ENCODE assay signal across 14 mouse cellular contexts in the genomic region with DNA sequence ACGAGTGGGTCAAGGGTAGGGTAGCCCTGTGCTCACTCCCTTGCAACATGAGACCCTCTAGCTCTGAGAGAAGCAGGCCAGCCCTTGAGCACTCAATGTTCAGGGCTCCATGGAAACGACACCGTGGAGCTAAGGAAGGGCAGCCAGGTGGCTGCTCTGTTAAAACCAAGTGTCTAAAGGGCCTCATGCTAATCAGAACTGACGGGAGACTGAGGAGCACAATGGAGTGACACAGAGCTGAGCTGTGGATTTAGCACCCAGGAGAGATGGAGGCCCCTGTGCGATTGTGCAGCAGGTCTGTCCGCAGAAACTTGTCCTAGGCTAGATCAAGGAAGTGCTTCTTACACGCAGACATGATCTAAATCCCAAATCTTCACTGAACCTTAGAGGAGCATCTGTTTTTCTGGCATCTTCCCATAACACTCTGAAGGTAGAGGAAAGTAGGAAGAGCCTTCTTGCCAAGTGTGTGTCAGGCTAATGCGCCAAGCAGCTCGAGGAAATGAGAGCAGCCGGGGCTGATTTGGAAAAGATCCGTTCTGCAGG. TPM values are rescaled to one million over a fixed set of nuclear protein-coding genes. Genes with fewer than 3 reads are reported as not detected.
DNase-seq lines count a peak whose midpoint lies in the region; ATAC-seq and TF ChIP-seq lines count a peak whose summit lies in the region.
"Had no signal": no experiment of that assay in that cellular context is flagged by ENCODE, and none has a peak within 500 bp of the region (broad histone marks: within the 10 kb centered on the region; RNA-seq: fewer than 3 reads in every experiment).

No protein-coding gene starts in this region.

- intact Hi-C loops in heart, postnatal 36 days (cut with DNase I) = no loop called here

- H3K9me3 ChIP-seq in heart, embryonic 14.5 days (ENCODE audit: control insufficient read depth, low read length) = no peaks in the 10 kb centered on the region
- no peaks in the 10 kb centered on the region for H3K9me3 ChIP-seq in midbrain, embryonic 12.5 days
- H3K9me3 ChIP-seq: heart, embryonic 13.5 days; limb, embryonic 12.5 days had no signal

- H3K4me3 ChIP-seq in heart, embryonic 14.5 days (ENCODE audit: control insufficient read depth in 1 of 2, insufficient read depth in 1 of 2, low read depth in 1 of 2, low read length in 2 of 2) = no peak overlapping the region
- no peak overlapping the region for H3K4me3 ChIP-seq in midbrain, embryonic 12.5 days
- no peak overlapping the region for H3K4me3 ChIP-seq in layer of hippocampus, adult 2 months
- H3K4me3 ChIP-seq: heart, embryonic 13.5 days; limb, embryonic 12.5 days had no signal

- no peak for TF ChIP-seq POLR2A in brain, embryonic 14.5 days (IDR thresholded peaks at IDR 0.05; ENCODE audit: borderline replicate concordance, extremely low read depth, insufficient read depth, insufficient read length, poor library complexity, severe bottlenecking)

- no peak for DNase-seq in heart, postnatal 36 days
- DNase-seq in brain, embryonic 14.5 days (ENCODE audit: low read depth) = peak; percentile 70
- DNase-seq in cerebellum, adult 9-10 months = peak; percentile 90
- no peak for DNase-seq in layer of hippocampus, adult 2 months (ENCODE audit: low spot score in 2 of 2)
- no peak for DNase-seq in left cerebral cortex, adult 18-20 months (ENCODE audit: low spot score in 2 of 2)
- DNase-seq in thymus, postnatal 14 days = no peak
- DNase-seq: adrenal gland, postnatal 25 days; thymus, postnatal 25 days had no signal

- no peaks in the 10 kb centered on the region for H3K27me3 ChIP-seq in heart, embryonic 14.5 days (ENCODE audit: control insufficient read depth, insufficient read depth, low read length)
- no peaks in the 10 kb centered on the region for H3K27me3 ChIP-seq in midbrain, embryonic 12.5 days
- H3K27me3 ChIP-seq: heart, embryonic 13.5 days; limb, embryonic 12.5 days had no signal

- no peak overlapping the region for H3K4me2 ChIP-seq in heart, embryonic 14.5 days (ENCODE audit: low read length)
- H3K4me2 ChIP-seq in midbrain, embryonic 12.5 days (replicated peaks) = no peak overlapping the region
- H3K4me2 ChIP-seq: heart, embryonic 13.5 days; limb, embryonic 12.5 days had no signal

- no peak for TF ChIP-seq CTCF in brain, embryonic 14.5 days (IDR thresholded peaks at IDR 0.05; ENCODE audit: borderline replicate concordance, extremely low read depth, insufficient read depth, insufficient read length)
- TF ChIP-seq CTCF in layer of hippocampus, adult 2 months (conservative IDR thresholded peaks at IDR 0.05) = no peak

- H3K36me3 ChIP-seq in heart, embryonic 14.5 days (ENCODE audit: control insufficient read depth, insufficient read depth, low read length) = peaks cover 12% of the 10 kb centered on the region; the same call in 1 of the 2 replicates
- H3K36me3 ChIP-seq in midbrain, embryonic 12.5 days = peaks cover 16% of the 10 kb centered on the region

- no peak overlapping the region for H3K27ac ChIP-seq in heart, embryonic 14.5 days (replicated peaks in 1 of 2; ENCODE audit: control insufficient read depth in 1 of 2, insufficient read depth in 1 of 2, low read depth in 2 of 2, low read length in 2 of 2)
- no peak overlapping the region for H3K27ac ChIP-seq in midbrain, embryonic 12.5 days (replicated peaks)
- H3K27ac ChIP-seq in layer of hippocampus, adult 2 months = no peak overlapping the region
- H3K27ac ChIP-seq: heart, embryonic 13.5 days; limb, embryonic 12.5 days had no signal

- ATAC-seq in heart, embryonic 14.5 days (ENCODE audit: insufficient number of reproducible peaks, insufficient read depth, low FRiP score, low read depth) = no peak
- peak; percentile 63 for ATAC-seq in midbrain, embryonic 12.5 days (ENCODE audit: low FRiP score, low read depth)
- ATAC-seq: CD4-positive, CD25-positive, alpha-beta regulatory T cell, adult 4 months; intestine, postnatal 0 days had no signal

- no peaks in the 10 kb centered on the region for H3K4me1 ChIP-seq in heart, embryonic 14.5 days (ENCODE audit: control insufficient read depth in 2 of 2, insufficient read depth in 2 of 2, low read length in 2 of 2)
- peaks cover 6% of the 10 kb centered on the region for H3K4me1 ChIP-seq in midbrain, embryonic 12.5 days
- H3K4me1 ChIP-seq: limb, embryonic 12.5 days had no signal

- 67% methylated on average over 11 of the region's 11 CpGs for WGBS in heart, embryonic 14.5 days
- 43% methylated on average over 11 of the region's 11 CpGs for WGBS in midbrain, embryonic 12.5 days

- 0 out of 2 replicates have a peak overlapping the region, but pooled peaks have one; percentile 11 for H3K9ac ChIP-seq in heart, embryonic 14.5 days (ENCODE audit: low read length)
- no peak overlapping the region for H3K9ac ChIP-seq in midbrain, embryonic 12.5 days (replicated peaks)
- H3K9ac ChIP-seq: heart, embryonic 13.5 days; limb, embryonic 12.5 days had no signal

RNA-seq across cellular contexts. Expression of a gene that starts 41.6 kb away (rescaled TPM):
- 17.1 and 18.2 TPM in 2 replicates for polyA plus RNA-seq in heart, embryonic 14.5 days (2014; fragmentation: Nextera tagmentation; extraction: Ambion mirVana)
- total RNA-seq in heart, postnatal 36 days (2021) = 1 to 10 TPM; 9.4 to 9.5 TPM
- polyA plus RNA-seq in brain, embryonic 14.5 days (2012; rRNA removed) = 36.4 and 42.3 TPM in 2 replicates
- polyA plus RNA-seq in midbrain, embryonic 12.5 days (2016; fragmentation: Nextera tagmentation; extraction: Ambion mirVana) = 29.7 and 30.6 TPM in 2 replicates
- 10 to 100 TPM; 33.1 to 33.6 TPM for total RNA-seq in layer of hippocampus, adult 2 months (2021)
- 10 to 100 TPM; 24.5 to 25.1 TPM for total RNA-seq in left cerebral cortex, adult 18-20 months (2021)

Comparison
In these comparisons a context has a peak if more than half of its experiments do, and no peak if none do; other contexts are left out.
1. DNase-seq: peak in brain, embryonic 14.5 days (single experiment) and cerebellum, adult 9-10 months (single experiment); none in heart, postnatal 36 days (0 of 2), layer of hippocampus, adult 2 months (0 of 2), left cerebral cortex, adult 18-20 months (0 of 2) and thymus, postnatal 14 days (single experiment).